Mouse (Mus musculus): ENCODE measurements around the gene D930020B18Rik.

GRCm38 (mm10) chr10:121739548-121740505 is 98.4 kb downstream of the D930020B18Rik start, which contains the start of gene BC048403:
- peak; percentile 98 for TF ChIP-seq MYC (IDR thresholded peaks at IDR 0.05; ENCODE audit: low read depth, low read length)
- TF ChIP-seq HCFC1 (IDR thresholded peaks at IDR 0.05; ENCODE audit: low read depth, low read length), result peak; percentile 71
